Mouse (Mus musculus): ENCODE data around the gene Cep72.
"Not testable (repeated sequence)": the region's sequence is repeated elsewhere in the genome, so short reads cannot be mapped to it uniquely, and the experiment has no call there.

Cep72 gene

DNA sequence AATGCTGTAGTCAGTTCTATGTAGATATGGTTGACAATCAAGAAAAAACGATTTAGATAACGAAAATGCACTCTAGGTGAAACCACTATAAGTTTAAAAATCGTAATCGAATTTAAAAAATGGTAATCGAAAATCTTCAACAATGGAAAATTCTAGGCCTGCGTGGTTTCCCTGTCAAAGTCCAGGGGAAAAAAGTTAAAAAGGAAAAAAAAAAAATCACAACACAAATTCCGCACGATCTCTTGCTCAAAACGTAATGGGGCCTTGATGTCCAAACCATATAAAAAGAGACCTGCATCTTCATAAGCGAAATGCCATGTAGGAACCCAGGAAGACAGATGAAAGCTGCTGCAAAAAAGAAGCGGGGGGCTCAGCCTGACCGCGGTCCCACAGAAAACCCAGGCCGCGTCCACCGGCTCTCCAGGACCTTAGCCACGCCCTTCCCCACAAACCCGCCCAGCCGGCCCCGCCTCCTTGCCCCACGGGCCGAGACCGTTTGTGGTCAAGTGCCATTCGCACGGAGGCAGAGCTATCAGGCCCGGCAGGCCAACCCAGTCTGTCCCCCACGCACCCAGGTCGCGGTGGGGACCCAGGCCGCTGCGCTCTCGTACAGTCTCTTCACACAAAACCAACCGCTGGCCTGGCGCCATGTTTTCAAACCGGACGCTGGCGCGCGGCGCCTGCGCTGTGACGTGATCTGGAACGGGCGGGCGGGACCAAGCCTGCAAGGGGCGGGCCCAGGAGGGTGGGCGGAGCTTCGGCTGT lies at the start of gene Cep72:
TSS of gene Cep72 (minus strand) at position 687 of the 765 bp plus-strand sequence.
- in situ Hi-C loops (cut with MboI, MseI) = loop anchor here (10.0 kb wide), 1 partner anchor 727 kb away; no protein-coding TSS in a partner anchor

DNA sequence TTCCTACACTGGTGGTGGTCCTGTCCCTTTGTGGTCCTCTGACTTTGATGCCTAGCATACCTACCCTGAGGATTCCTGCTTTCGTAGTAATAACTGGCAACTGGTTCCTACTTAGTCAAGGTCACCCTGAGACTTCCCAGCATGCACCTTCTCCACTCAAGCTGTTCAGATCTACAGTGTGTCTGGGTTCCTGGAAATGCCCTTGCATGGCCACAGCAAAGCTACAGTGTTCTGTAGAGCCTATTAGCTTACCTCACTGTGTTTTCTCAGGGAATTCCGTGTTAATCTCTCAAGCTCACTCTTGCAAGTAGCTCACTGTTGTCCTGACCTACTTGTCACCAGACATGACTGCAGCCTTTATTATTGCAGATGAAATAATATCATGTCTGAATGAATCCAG lies 45.3 kb upstream of the Cep72 start:
- in situ Hi-C loops (cut with MboI, MseI) = loop anchor here (25.0 kb wide), 1 partner anchor 180 kb away; the partner anchor contains the start of gene Ahrr

GRCm38 (mm10) chr13:74104417-74104816 lies 42.3 kb upstream of the Cep72 start:
- in situ Hi-C loops (cut with MboI, MseI) = loop anchor here (25.0 kb wide), 1 partner anchor 183 kb away; the partner anchor contains the start of gene Ahrr

DNA sequence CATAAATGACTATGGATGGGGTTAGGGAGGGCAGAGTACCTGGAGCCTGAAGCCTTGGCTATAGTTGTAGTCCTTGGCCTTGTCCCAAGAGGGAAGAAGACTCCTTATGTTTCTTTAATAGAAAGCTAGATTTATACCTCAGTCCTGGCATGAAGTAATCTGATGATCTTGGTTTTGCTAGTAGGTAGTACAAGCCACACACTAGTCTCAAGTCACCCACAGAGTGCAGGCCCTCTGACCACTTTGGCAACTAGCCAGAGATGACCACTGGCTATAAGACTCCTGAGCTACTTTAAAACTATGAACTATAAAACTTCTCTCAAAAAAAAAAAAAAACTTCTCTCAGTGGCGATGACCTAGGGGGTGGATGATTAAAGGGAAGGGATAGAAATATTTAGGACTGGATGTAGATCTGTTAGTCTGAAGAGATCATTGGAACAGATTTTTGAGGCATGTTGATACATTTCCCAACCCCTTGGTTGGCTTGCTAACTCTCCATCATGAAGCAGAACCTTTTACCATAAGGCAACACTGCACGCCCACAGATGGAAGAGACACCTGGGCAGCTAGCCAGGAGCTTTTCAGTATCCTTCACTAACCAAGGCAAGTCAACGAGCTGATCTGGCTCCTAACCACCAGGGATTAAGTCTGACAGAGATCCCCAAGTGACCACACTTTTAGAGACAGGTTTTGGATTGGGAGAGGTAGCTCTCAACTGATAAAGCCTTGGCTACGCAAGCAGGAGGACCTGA lies 40.9 kb upstream of the Cep72 start:
- in situ Hi-C loops (cut with MboI, MseI) = loop anchor here (25.0 kb wide), 1 partner anchor 184 kb away; the partner anchor contains the start of gene Ahrr

- in situ Hi-C loops (cut with MboI, MseI) = loop anchor here (25.0 kb wide), 1 partner anchor 185 kb away; the partner anchor contains the start of gene Ahrr
Measured at GRCm38 (mm10) chr13:74102108-74102830, 40.2 kb upstream of the Cep72 start.

DNA sequence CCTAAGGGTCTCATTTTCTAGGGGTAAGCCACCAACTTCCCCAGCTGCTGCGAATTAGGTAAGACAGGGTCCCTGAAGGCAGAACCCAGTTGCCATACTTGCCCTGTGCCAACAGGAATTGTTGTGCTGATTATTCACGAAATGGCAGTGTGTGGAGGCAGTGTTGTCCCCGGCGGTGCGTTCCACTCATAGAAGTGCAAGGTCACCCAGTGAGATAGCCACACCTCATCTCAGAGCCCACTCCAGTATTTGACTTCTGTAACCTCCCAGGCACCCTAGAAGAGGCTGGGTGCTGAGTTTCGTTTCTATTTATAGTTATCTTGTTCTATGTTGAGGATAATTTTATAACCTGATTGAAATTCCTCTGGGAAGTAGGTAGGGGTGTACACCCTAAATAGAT lies 36.8 kb upstream of the Cep72 start:
- in situ Hi-C loops (cut with MboI, MseI) = no loop called here

GRCm38 (mm10) chr13:74096715-74097363 lies 34.7 kb upstream of the Cep72 start:
- in situ Hi-C loops (cut with MboI, MseI) = no loop called here

DNA sequence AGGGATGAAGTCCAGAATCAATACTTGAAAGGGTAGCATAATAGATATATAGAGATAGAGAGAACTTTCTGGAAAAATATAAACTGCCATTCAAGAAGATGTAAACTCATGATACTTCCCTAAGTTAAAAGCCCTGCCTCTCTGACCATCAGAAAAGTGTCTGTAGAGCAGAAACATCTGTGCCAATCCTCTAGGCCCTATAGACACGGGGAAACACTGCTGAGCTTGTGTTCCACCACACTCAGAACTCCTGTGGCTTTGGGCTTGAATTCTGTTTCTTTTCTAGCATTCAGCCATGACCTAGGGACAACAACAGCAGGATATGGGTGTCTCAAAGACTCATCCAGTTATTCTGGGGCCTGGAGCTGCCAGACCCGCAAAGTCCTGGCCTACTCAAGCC lies 33.8 kb upstream of the Cep72 start:
- in situ Hi-C loops (cut with MboI, MseI) = no loop called here

DNA sequence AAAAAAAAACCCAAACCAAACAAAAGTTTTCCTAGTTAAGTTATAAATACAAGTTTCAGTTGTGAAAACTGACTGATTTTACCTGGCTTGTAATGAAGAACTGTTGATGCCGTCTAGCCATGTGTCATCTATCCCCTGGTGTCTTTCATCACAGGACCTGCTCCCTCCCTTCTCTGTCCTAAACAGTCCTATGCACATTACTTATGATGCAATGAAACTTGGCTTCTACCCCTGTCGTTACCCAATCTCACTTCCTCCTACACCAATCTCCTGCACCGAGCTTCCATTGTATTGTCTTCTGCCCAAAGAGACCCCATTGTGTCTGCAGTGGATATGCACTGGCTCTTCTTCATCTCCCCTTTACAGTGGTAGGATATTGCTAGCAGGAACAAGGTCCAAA lies 28.2 kb upstream of the Cep72 start:
- in situ Hi-C loops (cut with MboI, MseI) = no loop called here

DNA sequence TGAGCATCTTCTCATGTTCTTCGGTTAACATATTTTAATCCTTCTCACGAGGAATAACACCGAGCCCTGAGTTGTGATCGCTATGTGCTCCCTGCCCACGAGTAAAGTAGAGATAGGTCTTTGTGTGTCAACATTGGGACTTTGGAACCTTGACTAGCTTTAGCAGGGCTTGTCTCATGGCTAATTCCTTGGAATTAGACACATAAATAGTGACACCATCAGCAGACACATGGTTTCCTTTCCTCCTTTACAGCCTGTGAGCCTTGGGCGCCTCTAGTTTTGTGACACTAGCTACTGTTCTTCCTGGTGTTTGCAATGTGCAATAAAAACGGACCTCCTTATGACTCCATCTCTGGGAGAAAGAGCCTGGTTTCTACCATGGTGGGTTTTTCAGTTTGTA lies 11.3 kb upstream of the Cep72 start:
- in situ Hi-C loops (cut with MboI, MseI) = no loop called here

- in situ Hi-C loops (cut with MboI, MseI) = no loop called here
Measured at GRCm38 (mm10) chr13:74071714-74072113, 9.6 kb upstream of the Cep72 start.

GRCm38 (mm10) chr13:74071244-74071643 lies 9.1 kb upstream of the Cep72 start:
- in situ Hi-C loops (cut with MboI, MseI) = not testable (repeated sequence)

- in situ Hi-C loops (cut with MboI, MseI) = loop anchor here (5.0 to 10.0 kb wide), 2 partner anchors 59 to 732 kb away; partner anchors contain the start of gene Tppp
Measured at GRCm38 (mm10) chr13:74066576-74066975, 4.5 kb upstream of the Cep72 start.

- in situ Hi-C loops (cut with MboI, MseI) = loop anchor here (10.0 kb wide), 1 partner anchor 729 kb away; no protein-coding TSS in a partner anchor
Measured at GRCm38 (mm10) chr13:74063340-74064050, 1.4 kb upstream of the Cep72 start.

- in situ Hi-C loops (cut with MboI, MseI) = loop anchor here (10.0 kb wide), 1 partner anchor 728 kb away; no protein-coding TSS in a partner anchor
Measured at GRCm38 (mm10) chr13:74062378-74063128, 454 bp upstream of the Cep72 start.

- in situ Hi-C loops (cut with MboI, MseI) = no loop called here
Measured at GRCm38 (mm10) chr13:74058081-74058480, 4.0 kb downstream of the Cep72 start.

DNA sequence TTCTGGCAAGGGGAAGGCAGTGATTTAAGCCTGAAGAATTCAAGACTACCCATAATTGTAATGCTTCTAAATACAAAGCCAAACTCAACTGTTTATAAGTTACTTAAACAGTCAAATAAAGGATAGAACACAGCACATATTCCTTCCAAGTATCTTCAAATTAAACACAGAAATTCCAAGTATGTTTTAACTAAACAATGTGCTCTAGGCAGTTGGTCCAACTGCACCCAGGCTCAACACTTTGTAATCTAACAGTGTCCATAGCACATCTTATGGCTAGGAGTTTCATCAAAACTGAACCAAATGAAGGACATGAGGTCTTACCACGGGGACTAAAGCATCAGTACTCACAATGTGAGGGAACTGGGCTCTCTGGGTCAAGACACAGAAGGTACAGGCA lies 5.9 kb downstream of the Cep72 start:
- in situ Hi-C loops (cut with MboI, MseI) = no loop called here

DNA sequence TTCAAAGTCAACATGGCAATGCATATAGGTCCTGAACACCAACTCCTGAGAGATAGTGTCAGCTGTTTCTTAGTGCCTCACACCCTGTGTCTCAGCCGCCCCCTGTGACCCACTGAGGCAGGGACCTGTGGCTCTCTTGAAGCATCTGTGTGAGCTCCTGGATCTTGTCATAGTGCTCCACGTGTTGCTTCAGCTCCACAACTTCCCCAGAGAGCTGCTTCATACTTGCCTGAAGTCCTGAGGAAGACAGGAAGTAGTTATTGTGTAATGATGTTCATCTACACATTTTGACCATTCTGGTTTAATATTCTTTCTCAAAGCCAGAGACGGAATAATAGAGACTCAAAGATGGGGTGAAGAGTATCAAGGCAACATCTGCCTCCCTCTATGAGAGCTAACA lies 22.2 kb downstream of the Cep72 start:
- in situ Hi-C loops (cut with MboI, MseI) = no loop called here

- in situ Hi-C loops (cut with MboI, MseI) = no loop called here
Measured at GRCm38 (mm10) chr13:74035776-74036175, 26.3 kb downstream of the Cep72 start.

DNA sequence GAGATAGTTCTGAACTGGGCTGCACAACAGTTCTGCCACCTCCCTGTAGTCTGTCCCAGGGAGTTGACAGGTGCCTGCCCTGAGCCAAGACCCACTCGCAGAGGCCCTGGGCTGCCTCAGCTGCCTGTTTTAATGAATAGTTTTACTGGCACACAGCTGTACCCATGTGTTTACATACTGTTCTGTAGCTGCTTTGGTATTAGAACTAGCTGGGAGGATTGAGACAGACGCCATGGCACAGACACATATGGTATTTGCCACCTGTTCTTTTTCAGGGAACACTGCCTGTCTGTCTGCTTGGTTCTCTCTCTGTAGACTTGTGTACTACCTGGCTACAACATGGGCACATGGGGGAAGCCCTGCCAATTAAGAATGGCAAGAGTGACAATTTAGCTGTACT lies 27.3 kb downstream of the Cep72 start:
- in situ Hi-C loops (cut with MboI, MseI) = no loop called here

All from T-helper 1 cell (primary cell).